Mouse (Mus musculus) T-helper 1 cell (primary cell): Measurements from ENCODE around the gene Pde8a.

ENCODE experiments used
- in situ Hi-C: fragments of 300-600 bp; cut with MboI, MseI; formaldehyde crosslinking; loops from one replicate; pipeline ENCODE4 v1.15.1; 2025; ENCODE audit warnings: high pct_unique_total_duplicates

Pde8a gene

GRCm38 (mm10) chr7:81272908-81273307, 59.5 kb downstream of the Pde8a start:
- in situ Hi-C loops: loop anchor here (5.0 kb wide), 1 partner anchor 1004 kb away; no protein-coding TSS in a partner anchor

- in situ Hi-C loops: no loop called here
Observed at GRCm38 (mm10) chr7:81278966-81279365, 65.6 kb downstream of the Pde8a start.

DNA sequence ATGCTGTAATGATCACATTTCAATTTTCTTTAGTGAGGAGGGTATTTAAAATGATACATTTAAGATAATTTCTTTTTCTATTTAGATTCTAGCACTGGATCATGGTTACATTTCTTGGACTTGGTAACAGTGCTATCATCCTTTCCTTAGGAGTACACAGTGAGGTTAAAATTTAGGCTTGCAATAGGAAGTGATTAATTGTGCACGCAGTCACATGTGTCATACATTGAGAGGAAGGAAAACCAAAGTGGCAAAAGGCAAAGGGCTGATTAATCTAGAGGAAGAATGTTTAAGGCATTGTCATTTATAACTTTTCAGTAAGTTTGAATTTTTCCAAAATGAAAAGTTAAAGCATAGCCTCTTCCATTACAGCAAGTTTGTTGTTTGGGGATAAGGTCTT, 67.8 kb downstream of the Pde8a start:
- in situ Hi-C loops: no loop called here

DNA sequence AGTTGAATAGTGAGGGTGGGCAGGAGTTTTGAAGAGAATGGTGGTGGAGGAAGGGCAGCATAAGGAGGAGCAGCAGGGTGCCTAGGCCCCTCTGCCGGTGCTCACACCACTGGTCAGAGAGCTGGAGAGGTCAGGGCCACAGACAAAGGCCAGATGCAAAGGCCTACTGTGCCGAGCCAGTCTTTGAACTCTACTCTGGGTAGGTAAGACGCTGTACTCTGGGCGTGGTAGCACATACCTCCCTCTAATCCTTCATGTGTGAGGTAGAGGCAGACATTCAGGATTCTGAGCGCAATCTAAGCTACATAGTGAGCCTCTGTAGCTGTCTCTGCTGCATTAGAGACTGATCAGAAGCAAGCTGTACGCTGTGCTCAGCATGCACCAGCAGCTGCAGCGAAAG, 73.1 kb downstream of the Pde8a start:
- in situ Hi-C loops: no loop called here

DNA sequence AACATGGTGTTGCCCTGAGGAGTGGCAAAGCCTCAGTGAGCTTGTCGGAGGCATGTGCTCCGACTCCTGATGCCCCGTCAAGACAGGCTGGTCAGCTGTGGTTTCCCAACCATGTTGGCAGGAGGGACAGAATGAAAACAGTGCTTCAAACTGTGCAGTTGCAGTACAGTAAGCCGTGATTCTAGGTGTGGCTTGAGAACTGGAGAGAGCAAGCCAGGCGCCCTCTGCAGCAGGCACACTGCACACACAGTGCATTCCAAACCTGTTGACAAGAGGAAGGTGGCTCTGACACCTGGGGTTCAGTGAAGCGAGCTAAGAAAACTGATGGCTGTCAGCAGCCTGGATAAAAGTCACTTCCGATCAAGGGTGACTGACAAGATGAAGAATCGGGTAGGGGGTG, 73.5 kb downstream of the Pde8a start:
- in situ Hi-C loops: no loop called here

DNA sequence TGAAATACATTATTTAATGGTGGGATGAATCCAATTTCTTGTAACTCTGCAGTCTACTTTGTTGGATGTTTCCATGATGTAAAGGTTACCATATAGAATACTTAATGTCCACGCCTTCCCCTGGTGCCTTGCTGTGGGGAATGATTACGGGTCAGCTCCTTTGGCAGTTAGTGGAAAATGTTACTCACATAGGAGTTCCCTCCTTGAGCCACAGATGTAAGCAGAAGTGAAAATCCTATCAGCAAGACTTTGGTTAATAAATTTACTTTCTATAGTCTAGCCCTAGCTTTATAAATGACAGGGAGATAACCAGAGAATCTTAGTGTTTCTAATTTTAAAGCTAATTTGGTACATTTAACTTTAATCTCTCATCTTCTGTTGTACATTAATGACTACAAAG, 81.8 kb downstream of the Pde8a start:
- in situ Hi-C loops: no loop called here

DNA sequence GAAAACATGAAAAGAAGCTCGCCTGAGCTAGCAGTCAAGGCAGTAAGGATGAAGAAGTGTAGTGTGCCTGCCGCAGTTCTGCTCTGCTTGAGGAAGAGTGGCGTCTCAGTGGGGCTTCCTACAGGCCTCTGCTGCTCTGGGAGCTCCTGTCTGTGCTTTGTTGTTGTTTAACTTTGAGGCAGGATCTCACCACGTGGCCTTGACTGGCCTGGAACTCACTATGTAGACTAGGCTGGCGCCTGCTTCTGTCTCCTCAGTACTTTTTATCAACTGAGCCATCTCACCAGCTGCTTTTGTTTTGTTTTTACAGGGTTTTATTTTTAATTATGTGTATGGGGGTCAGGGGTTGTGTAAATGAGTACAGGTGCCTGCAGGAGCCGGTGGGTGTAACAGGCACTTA, 84.8 kb downstream of the Pde8a start:
- in situ Hi-C loops: no loop called here

DNA sequence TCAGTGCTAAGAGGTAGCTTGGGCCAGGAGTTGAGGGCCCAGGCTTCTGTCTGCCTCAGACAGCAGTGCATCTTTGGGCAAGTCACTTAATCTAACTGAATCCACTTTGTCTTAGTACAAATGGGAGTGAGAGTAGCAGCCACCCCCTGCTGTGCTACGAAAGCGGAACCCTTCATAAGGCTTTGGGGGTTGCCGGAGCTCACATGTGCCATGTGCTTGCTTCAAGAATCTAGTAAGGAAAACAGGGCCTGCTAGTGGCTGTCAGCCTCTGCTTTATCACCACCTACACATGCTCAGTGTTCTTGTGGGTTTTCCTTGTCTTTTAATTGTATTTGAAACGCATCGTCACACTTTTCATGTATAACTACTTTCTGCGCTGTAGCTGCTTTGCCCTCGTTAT, 87.9 kb downstream of the Pde8a start:
- in situ Hi-C loops: no loop called here

DNA sequence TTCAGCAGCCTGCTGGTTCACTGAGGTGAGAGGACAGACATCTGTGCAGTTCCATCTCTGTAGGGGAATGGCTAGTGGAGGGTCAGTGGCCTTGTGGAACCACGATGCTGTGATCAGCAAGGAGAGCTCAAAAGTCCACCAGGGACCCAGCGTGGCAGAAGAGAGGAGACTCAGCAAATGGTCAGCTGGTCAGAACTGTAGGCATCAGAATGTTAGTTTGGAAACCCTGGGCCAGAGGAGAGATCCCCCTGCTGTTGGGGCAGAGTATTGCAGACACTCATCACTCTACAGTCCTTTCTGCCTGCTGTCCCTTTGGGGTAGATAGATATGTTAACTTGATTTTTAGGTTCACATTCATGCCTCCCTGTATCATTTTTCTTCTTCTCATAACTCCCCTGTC, 90.3 kb downstream of the Pde8a start:
- in situ Hi-C loops: no loop called here

DNA sequence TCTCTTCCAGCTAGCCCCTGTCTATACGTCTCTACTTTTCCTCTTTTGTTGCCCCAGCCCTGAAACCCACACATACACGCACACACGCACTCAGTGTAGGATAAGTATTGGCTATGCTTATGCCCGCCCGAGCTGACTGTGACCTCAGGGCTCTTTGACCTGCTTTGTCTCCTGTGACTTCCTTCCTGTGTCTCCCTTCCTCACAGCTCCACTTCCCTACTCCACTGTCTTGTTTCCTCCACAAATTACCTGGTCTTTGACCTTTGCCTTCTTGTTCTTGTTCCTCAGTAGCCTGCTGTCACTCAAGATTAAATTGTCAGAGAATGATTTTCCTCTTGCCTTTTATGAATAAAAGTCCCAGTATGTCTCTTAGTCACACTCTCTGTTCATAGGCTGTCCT, 90.7 kb downstream of the Pde8a start:
- in situ Hi-C loops: no loop called here

DNA sequence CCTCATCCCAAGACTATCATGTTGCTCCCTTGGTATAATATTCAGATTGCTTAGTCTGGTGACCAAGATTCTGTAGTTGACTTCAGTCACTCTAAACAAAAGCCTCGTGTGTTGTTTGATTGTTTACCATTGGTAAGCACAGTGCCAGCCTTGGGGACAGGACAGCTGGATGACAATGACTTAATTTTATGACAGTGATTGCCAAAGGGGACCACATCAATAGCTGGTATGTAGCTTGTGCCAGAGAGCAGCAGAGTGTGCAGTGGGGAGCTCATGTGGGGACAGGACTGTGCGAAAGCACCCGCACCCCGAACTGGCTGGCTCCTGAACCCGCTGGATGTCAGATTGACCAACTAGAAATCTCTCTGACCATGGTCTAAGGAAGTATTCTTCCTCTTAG, 91.3 kb downstream of the Pde8a start:
- in situ Hi-C loops: no loop called here

GRCm38 (mm10) chr7:81307735-81308134, 94.3 kb downstream of the Pde8a start:
- in situ Hi-C loops: no loop called here

DNA sequence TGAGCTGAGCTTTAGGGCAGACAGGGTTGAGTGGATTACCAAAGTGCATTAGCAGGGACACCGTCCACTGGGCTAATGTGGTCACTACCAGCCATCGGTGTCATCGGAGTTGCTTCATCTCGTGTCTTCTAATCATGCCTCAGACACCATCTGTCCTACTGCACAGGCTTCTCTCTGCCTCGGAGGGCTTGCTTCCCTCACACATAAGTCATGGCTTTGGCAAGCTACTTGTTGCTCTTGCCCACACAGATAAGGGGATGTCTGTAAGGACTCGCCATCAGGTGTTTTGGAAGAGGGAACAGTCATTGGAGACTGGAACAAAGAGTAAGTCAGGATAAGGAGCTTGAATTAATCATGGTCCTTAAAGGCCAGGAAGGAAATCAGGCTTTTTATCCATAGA, 95.9 kb downstream of the Pde8a start:
- in situ Hi-C loops: no loop called here

DNA sequence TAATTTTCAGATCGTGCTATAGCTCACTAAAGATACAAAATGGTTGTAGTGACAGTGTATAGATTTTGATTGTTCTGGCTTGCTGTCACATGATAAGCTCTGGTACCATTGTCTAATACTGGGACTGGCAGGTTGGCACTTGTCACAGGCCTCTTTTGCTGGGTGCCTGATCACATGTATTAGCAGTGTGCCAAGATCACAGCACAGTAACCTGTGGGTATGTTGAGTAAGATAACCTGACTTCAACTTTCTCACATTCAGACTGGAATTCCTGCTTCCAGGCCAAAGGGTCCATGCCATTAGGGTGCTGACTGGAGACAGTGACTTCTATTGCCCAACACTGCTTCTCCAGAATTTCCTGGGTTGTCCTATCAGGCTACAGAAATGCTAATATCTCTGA, 97.7 kb downstream of the Pde8a start:
- in situ Hi-C loops: loop anchor here (10.0 kb wide), 1 partner anchor 146 kb away; no protein-coding TSS in a partner anchor

DNA sequence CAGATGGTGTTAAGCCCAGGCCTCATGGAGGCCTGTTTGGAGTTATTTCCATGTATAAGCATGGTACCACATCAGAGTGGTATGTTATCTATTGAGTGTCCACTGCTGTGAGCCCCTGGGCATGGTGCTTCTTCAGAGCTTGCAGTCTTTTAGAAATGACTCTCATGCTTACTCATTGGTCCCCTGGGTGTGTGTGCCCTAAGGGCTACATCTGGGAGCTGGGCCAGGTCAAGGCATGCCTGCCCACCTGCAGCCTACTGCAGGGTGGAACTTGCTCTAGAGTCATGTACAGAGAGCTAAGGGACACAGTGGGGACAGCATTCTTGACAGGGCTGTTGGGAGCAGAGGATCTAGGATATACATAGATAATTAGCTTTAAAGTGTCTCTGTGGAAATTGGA, 98.2 kb downstream of the Pde8a start:
- in situ Hi-C loops: loop anchor here (10.0 kb wide), 1 partner anchor 147 kb away; no protein-coding TSS in a partner anchor

DNA sequence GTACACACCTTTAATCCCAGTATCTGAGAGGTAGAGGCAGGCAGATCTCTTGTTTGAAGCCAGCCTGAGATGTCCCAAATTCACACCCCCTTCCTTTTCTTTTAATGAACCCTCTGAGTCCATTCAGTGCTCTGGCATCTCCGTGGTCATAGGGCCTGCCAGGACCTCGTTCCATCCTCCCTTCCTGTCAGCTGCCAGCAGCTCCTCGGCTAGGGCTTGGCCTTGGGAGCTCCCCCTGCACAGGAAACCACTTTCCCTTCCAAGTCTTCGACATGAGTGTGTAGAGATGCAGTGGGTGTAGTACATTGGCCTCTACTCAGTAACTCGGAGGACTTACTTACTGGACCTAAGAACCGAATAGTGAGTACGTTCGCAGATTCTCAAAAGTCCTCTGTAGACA, 102.2 kb downstream of the Pde8a start:
- in situ Hi-C loops: loop anchor here (10.0 kb wide), 1 partner anchor 151 kb away; no protein-coding TSS in a partner anchor

DNA sequence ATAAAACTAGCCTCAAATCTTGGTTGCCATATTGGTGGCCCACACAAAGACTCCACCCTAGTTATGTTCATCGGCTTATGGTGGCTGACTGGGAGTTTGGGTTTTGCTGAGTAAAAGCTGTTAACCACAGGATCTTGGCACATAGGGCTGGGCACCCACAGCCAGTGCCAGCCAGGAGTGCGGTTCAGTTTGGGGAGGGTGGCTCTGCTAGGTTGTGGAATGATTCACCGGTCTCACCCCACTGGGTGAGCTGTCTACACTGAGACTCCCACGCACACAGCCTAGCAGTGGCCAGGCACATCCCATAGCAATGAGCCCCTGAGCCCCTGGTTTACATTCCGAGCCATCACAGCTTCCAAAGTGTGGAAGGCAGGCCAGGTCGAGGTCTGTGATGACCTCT, 106.4 kb downstream of the Pde8a start:
- in situ Hi-C loops: loop anchor here (10.0 kb wide), 1 partner anchor 155 kb away; no protein-coding TSS in a partner anchor

GRCm38 (mm10) chr7:81321776-81322175, 108.4 kb downstream of the Pde8a start:
- in situ Hi-C loops: no loop called here

GRCm38 (mm10) chr7:81326043-81326442, 112.6 kb downstream of the Pde8a start:
- in situ Hi-C loops: no loop called here

DNA sequence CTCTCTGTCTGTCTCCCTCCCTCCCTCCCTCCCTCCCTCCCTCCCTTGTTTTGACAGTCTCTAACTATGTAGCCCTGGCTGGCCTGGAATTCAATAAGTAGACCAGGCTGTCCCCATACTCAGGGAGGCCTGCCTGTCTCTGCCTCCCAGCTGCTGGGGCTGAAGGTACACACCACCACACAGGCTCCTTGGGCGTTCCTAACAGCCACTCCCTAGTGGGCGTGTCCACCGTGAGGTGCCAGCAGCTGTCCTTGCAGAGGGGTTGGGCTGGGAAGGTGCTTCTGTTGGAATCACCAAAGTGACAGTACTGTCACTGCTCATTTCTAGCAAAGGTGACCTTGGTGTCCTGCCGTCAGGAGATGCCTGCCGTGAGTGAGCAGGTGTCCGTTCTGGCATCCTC, 113.5 kb downstream of the Pde8a start:
- in situ Hi-C loops: no loop called here

DNA sequence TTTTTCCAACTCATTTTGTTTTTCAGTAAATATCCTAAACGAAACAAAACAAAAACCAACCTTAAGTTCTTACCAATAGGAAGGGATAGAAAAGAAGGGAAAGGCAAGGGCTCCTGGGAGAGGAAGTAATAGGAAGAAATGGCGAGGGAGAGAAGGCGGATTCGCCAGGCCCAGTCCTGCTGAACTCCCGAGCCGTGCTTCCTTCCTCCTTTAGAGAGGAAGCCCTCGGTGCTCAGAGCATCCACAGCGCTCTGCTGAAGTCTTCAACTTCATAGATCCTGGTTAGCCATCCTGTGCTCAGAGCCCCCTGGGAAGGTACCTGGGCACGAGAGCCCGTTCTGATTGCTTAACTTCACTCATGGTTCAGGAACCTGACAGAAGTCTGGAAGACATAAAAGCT, 114.3 kb downstream of the Pde8a start:
- in situ Hi-C loops: no loop called here

DNA sequence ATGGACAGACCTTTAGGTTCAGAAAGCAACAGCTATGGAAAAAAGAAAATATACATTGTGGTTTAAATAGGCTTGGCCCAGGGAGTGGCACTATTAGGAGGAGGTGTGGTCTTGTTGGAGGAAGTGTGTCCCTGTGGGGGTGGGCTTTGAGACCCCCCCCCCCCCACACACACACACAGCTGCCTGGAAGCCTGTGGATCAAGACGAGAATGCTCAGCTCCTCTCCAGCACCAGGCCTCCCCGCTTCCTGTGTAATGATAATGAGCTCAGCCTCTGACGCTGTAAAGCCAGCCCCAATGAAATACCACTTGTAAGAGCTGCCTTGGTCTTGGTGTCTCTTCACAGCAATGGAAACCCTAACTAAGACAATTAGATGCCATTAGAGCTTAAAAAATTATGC, 117.4 kb downstream of the Pde8a start:
- in situ Hi-C loops: no loop called here

GRCm38 (mm10) chr7:81331851-81332250, 118.5 kb downstream of the Pde8a start:
- in situ Hi-C loops: no loop called here

- in situ Hi-C loops: no loop called here
Observed at GRCm38 (mm10) chr7:81335705-81336431, 122.5 kb downstream of the Pde8a start.
